Mouse (Mus musculus): ENCODE measurements around the gene Nkpd1. TPM values are rescaled to one million over a fixed set of nuclear protein-coding genes. Genes with fewer than 3 reads are reported as not detected.

Gene Nkpd1
- 2.2 and 2.3 TPM in 2 replicates for polyA plus RNA-seq (2012; rRNA removed)

DNA sequence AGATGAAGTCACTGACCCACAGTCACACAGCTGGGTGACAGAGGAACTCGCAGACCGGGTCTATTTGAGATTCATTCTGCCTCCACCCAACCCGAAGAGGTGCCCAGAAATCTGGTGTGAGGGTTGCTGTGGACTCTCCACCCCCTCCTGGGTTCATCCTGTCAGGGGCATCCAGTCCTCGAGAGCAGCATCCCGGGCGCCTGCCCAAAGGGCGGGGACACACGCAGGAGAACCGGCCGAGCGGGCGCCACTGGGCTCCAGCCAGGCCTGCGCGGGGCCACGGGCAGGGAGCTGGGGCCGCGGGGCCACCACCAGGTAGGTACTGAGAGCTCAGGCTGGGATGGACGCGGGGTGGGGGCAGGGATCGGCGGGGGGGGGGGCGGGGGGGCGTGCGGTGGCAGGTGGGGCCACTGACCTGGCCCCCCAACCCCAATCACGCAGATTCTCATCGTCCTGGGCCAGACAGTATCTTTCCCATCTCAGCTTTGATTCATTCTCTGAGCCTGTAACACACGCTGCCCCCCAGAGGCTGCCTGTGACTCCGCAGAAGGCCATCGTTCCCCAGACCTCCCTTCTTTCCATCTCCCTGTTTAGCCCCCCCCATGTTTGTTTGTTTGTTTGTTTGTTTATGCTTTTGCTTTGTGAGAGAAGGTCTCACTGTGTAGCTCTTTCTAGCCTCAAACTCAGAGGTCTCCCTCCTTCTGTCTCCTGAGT, at the start of gene Nkpd1:
Gene Nkpd1 (plus strand): TSS at position 187 of the 714 bp plus-strand sequence.

DNA sequence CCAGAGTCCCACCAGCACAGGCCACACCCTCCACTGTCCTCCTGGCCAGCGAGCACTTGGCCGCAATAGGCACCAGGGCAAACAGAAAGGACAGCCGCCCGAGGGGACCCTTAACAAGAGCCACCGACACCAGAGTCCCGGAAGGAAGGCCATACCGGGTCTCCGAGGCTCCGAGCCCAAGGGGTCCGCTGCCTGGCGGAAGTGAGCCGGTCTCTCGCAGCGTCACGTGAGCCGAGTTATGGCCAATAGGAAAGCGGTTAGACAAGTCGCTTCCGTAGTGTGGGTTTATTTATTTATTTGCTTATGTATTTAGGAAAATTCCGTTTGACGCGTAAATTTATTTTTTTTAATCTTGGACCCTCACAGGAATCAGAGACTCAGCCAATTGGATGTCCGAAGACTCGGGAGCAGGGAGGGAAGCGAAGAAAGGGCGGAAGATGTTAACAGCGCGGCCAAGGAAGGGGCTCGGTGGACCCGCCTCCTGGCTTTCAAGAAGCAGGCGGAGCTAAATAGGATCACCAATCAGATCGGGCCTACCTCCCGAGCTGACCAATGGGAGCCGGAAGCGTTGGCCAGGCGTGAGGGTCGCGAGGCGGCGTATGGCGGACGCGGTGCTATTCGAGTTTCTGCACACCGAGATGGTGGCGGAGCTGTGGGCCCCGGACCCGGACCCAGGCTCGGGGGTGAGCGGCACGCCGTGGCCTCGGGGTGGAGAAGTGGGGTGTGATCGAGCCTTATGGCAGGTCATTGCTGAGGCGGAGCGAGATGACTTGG, 9.3 kb upstream of the Nkpd1 start, which contains the start of the genes Bloc1s3 and Trappc6a:
Gene Bloc1s3 (minus strand): TSS at position 218 of the 774 bp plus-strand sequence.
Gene Trappc6a (plus strand): TSS at position 246 of the 774 bp plus-strand sequence.

GRCm38 (mm10) chr7:19562643-19563410, 45.2 kb downstream of the Nkpd1 start, which contains the start of gene Ppp1r37:
Gene Ppp1r37, minus strand, starts transcription at chr7:19563076.

Other genes starting within 250 kb of the Nkpd1 start
- gene Vasp, start 246.0 kb upstream of the Nkpd1 start, polyA plus RNA-seq (2012; rRNA removed) = 569 and 685 TPM in 2 replicates
- gene Ppm1n, start 237.8 kb upstream of the Nkpd1 start, polyA plus RNA-seq (2012; rRNA removed) = 0.10 and 0.21 TPM in 2 replicates
- gene Rtn2, start 235.2 kb upstream of the Nkpd1 start, polyA plus RNA-seq (2012; rRNA removed) = 28.0 and 34.1 TPM in 2 replicates
- gene Fosb, start 207.8 kb upstream of the Nkpd1 start, polyA plus RNA-seq (2012; rRNA removed) = 3.1 and 6.7 TPM in 2 replicates
- gene Ercc1, start 173.1 kb upstream of the Nkpd1 start, polyA plus RNA-seq (2012; rRNA removed) = 26.1 and 33.2 TPM in 2 replicates
- gene Cd3eap, start 158.4 kb upstream of the Nkpd1 start, polyA plus RNA-seq (2012; rRNA removed) = 4.0 and 7.0 TPM in 2 replicates
- 14.6 and 20.3 TPM in 2 replicates for gene Ppp1r13l, start 158.1 kb upstream of the Nkpd1 start, polyA plus RNA-seq (2012; rRNA removed)
- gene Ercc2, start 135.8 kb upstream of the Nkpd1 start, polyA plus RNA-seq (2012; rRNA removed) = 47.1 and 56.1 TPM in 2 replicates
- gene Klc3, start 113.7 kb upstream of the Nkpd1 start, polyA plus RNA-seq (2012; rRNA removed) = 5.5 and 6.0 TPM in 2 replicates
- 78.9 and 126 TPM in 2 replicates for gene Ckm, start 113.1 kb upstream of the Nkpd1 start, polyA plus RNA-seq (2012; rRNA removed)
- gene Mark4, start 59.0 kb upstream of the Nkpd1 start, polyA plus RNA-seq (2012; rRNA removed) = 22.3 and 24.9 TPM in 2 replicates
- 7.9 and 11.1 TPM in 2 replicates for gene Exoc3l2, start 54.5 kb upstream of the Nkpd1 start, polyA plus RNA-seq (2012; rRNA removed)
- 19.5 and 30.0 TPM in 2 replicates for gene Bloc1s3, start 9.5 kb upstream of the Nkpd1 start, polyA plus RNA-seq (2012; rRNA removed)
- 218 and 235 TPM in 2 replicates for gene Trappc6a, start 9.4 kb upstream of the Nkpd1 start, polyA plus RNA-seq (2012; rRNA removed)
- gene Ppp1r37, start 45.2 kb downstream of the Nkpd1 start, polyA plus RNA-seq (2012; rRNA removed) = 191 and 212 TPM in 2 replicates
- gene Zfp296, start 59.4 kb downstream of the Nkpd1 start, polyA plus RNA-seq (2012; rRNA removed) = 2.8 and 2.9 TPM in 2 replicates
- gene Gemin7, start 59.8 kb downstream of the Nkpd1 start, polyA plus RNA-seq (2012; rRNA removed) = 109 and 138 TPM in 2 replicates
- 149 and 153 TPM in 2 replicates for gene Clasrp, start 86.6 kb downstream of the Nkpd1 start, polyA plus RNA-seq (2012; rRNA removed)
- 78.7 and 93.0 TPM in 2 replicates for gene Relb, start 111.6 kb downstream of the Nkpd1 start, polyA plus RNA-seq (2012; rRNA removed)
- 143 and 159 TPM in 2 replicates for gene Clptm1, start 147.2 kb downstream of the Nkpd1 start, polyA plus RNA-seq (2012; rRNA removed)
- gene Apoc2, start 160.1 kb downstream of the Nkpd1 start, polyA plus RNA-seq (2012; rRNA removed) = 35.5 and 39.0 TPM in 2 replicates
- gene Gm44805, start 163.6 kb downstream of the Nkpd1 start, polyA plus RNA-seq (2012; rRNA removed) = not detected in 2 replicates
- gene Apoc4, start 163.6 kb downstream of the Nkpd1 start, polyA plus RNA-seq (2012; rRNA removed) = 0.49 and 1.3 TPM in 2 replicates
- 0.65 and 1.6 TPM in 2 replicates for gene Apoc1, start 174.8 kb downstream of the Nkpd1 start, polyA plus RNA-seq (2012; rRNA removed)
- gene Apoe, start 181.3 kb downstream of the Nkpd1 start, polyA plus RNA-seq (2012; rRNA removed) = 734 and 810 TPM in 2 replicates
- gene Tomm40, start 197.6 kb downstream of the Nkpd1 start, polyA plus RNA-seq (2012; rRNA removed) = 106 and 114 TPM in 2 replicates
- gene Nectin2, start 232.6 kb downstream of the Nkpd1 start, polyA plus RNA-seq (2012; rRNA removed) = 167 and 177 TPM in 2 replicates